Mouse (Mus musculus) heart, adult 18-20 months (tissue): ENCODE measurements around the gene Fam155a. TPM values are rescaled to one million over a fixed set of nuclear protein-coding genes. Genes with fewer than 3 reads are reported as not detected.

Source experiments
- DNase-seq, 2 experiments: peaks; one replicate each; pipeline ENCODE4 v3.0.0; 2021 to 2022; ENCODE audit warnings: mixed read lengths in 1 of 2
- microRNA-seq, 2 experiments: library from miRNA; unstranded; fragments of <30 nt; microRNA quantifications; one replicate each; pipeline ENCODE4 v1.2.0; 2022
- total RNA-seq, 2 experiments: library from RNA; stranded (reverse); gene quantifications; 2 replicates each; pipeline ENCODE4 v1.2.3; 2021

Gene Fam155a
- total RNA-seq, 2 experiments from 2014 or later, result not detected

DNA sequence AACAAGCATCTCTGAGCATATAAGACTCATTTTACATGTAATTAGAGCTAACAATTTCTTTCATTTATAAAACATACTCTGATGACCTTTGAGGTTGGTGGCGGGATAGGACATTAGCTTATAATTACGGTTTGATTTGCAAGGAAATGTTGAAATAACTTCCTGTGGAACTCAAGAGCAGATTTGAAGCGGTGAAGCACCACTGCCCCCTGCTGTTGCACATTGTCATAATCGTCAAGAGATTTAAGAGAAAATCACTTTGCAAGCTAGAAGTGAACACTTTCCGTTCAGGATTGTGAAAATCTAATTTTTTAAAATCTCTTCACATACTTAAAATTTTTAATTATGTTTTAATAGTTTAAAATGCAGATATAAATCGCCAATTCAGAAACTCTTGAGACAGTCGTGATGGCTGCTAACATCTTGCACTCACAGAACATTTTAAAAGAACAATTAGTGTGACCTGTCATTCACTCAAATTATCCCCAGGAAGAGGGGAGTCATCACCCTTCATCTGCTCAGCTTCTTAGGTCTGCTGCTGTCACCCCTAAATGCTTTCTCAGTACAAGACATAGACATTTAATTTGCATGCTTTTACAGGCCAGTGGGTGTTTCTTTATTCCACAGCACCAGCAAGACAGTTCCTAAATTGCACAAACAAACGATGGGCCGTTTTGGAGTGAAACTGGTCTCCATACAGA lies 595.9 kb downstream of the Fam155a start:
- peak; percentile 33 to 81 for DNase-seq

DNA sequence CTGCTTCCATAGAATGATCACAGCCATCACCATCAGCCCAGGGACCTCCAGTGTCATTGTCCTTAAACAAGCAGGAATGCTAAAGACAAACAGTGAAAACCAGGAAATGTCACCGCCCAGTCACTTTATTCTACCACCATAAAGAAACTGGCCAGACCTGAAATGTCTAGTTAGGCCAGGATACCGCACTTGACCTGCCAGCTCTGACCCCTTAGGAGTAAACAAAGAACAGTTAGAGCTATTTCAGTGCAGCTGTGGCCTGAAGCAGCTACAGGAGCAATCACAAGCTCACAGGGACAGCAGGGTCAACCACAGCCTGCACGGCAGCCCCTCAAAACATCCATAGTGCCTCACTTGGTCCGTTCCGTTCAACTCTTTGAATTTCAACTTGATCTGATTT lies 599.1 kb downstream of the Fam155a start:
- DNase-seq, result no peak

DNA sequence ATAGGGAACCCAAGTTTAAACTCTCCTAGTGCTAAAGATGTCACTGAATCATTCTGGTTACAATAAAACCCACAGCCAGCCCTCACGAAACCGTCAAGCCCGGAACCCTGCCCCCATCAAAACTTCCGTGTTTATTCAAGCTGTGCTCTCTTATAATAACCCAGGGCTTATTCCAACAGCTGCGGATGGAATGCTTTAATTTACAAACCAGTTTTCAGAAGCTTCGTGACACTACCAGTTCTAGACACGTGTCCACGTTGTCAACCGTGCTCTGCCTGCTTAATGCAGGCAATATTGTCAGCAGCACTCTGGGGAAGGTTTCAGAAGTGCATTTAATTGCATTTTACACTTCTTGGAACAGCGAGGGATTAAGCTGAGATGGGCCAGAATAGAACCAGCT lies 603.0 kb downstream of the Fam155a start:
- no peak for DNase-seq

DNA sequence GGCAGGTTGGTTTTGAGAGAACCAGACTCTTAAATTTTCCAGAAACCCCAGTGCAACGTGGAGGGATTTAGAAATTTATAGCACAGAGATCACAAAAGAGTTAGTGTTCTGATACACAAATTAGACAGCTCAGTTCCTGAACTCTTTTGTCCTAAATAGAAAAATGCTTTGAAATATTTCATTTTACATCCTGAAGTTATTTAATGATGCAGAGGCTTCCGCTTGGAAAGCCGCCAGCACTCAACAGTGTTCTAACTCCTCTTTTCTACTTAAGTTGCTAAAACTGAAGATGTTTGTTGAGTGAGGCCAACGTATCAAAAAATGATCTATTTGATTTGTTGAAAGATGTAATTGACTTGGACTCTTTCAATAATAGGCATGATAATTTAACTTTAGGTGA lies 609.4 kb downstream of the Fam155a start:
- DNase-seq, result no peak

DNA sequence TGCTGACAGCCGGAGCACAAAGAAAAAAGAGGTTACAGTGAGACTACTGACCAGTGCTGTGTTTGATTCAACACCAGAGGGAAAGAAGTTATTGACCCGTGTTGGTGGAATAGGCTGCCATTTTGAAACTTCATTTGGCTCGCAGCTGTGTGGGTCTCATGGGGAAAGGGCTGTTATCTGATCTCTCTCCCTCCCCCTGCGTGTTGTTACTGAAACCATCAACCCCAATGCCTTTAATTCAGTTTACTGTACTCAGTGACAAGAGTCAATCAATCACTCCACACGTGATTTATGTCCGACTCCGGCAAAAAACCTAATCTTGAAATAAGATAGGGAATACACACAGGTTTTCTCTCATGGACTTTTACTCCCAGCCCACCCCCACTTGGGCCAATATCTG lies 611.6 kb downstream of the Fam155a start:
- no peak for DNase-seq

DNA sequence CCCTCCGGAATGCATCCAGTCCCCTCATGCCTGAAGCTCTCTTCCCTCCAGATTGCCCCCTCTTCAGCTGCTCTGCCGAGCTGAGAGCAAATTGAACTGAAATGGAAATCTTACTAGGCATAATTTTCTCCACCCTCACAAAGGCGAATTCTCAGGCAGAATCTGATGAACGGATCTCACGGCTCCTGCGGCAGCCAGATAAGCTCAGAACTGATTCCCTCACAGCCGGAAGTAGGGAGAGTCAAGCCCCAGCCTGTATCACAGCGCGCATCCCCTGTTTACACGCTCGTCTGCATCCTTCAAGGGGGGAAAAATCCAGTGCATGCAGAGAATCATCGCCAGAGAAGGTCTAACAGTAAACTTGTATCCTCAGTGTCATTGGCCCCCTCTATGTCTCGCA lies 612.3 kb downstream of the Fam155a start:
- no peak for DNase-seq

DNA sequence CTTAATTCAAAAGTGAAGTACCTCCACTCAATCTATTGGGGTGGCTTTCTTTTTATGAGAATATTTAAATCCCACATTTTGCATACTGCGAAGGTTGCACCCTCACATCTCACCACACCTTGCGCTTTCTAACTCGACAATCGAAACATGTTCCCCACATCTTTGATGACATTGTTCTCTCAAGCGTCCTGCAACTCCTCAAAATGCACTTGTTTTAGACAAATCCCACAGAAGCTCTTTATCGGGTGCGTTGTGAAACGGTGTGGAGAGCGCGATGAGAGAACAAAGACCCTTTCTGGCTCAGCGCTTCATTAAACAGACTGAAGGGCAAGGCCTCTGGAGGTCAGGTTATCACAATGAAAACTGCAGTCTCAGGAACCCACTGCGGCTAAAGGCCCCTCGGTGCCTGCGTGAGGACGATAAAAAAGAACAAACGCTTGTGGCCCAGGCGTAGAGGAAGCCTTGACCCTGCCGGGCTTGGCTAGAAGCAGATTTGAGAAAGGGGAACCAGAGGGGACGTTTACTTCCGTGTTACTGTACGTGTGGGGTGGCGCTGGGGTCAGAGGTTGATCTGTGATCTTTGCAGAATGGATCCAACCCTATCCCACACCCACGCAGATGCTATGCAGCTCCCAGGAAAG lies 613.7 kb downstream of the Fam155a start:
- DNase-seq, result no peak

Small RNA genes within 50 kb of the gene (microRNA-seq; reads per million reads assigned to microRNA genes)
- gene Gm47312, result 0 reads per million in 2 experiments

Other genes with a start within 250 kb of the Fam155a start
- not detected for gene Gm10217, start 93.1 kb upstream of the Fam155a start, total RNA-seq
- gene Lig4, start 206.5 kb upstream of the Fam155a start, total RNA-seq, result 1 to 10 TPM; 4.9 to 5.2 TPM
- 1 to 10 TPM; 9.2 to 9.3 TPM for gene Abhd13, start 206.5 kb upstream of the Fam155a start, total RNA-seq
- gene Tnfsf13b, start 235.3 kb upstream of the Fam155a start, total RNA-seq, result 1 to 10 TPM; 4.5 to 6.0 TPM